Mouse (Mus musculus) ES-Bruce4 (cell line): ENCODE measurements around the gene Nadk2. TPM values are rescaled to one million over a fixed set of nuclear protein-coding genes. Genes with fewer than 3 reads are reported as not detected.

Source experiments
- H3K27ac ChIP-seq: 2 replicates; pipeline ENCODE4 v1.5.1; 2012; ENCODE audit warnings: low read length, inconsistent platforms; ENCODE audit not compliant: insufficient read depth
- H3K27me3 ChIP-seq: 2 replicates; pipeline ENCODE4 v1.6.1; 2012; ENCODE audit warnings: mild to moderate bottlenecking, low read length, inconsistent platforms; ENCODE audit not compliant: control insufficient read depth, poor library complexity, insufficient read depth, severe bottlenecking
- H3K36me3 ChIP-seq: 2 replicates; pipeline ENCODE4 v1.6.1; 2012; ENCODE audit warnings: inconsistent platforms, mild to moderate bottlenecking, low read length, moderate library complexity; ENCODE audit not compliant: control insufficient read depth, poor library complexity, insufficient read depth, severe bottlenecking
- H3K4me1 ChIP-seq: one replicate; pipeline ENCODE4 v1.8.1; 2011; ENCODE audit warnings: low read length; ENCODE audit not compliant: control insufficient read depth, insufficient read depth
- H3K4me3 ChIP-seq: 2 replicates; pipeline ENCODE4 v1.5.1; 2011; ENCODE audit warnings: low read depth, mild to moderate bottlenecking, low read length
- H3K9ac ChIP-seq: 2 replicates; pipeline ENCODE4 v1.6.1; 2012; ENCODE audit warnings: low read depth, mild to moderate bottlenecking, inconsistent platforms; ENCODE audit not compliant: poor library complexity, severe bottlenecking
- H3K9me3 ChIP-seq: replicated peaks from 2 replicates; pipeline ENCODE4 v1.6.1; 2012; ENCODE audit warnings: mild to moderate bottlenecking, low read length, inconsistent platforms; ENCODE audit not compliant: control insufficient read depth, poor library complexity, insufficient read depth, severe bottlenecking
- CTCF ChIP-seq: IDR thresholded peaks from one replicate; pipeline ENCODE4 v1.8.1; 2011; ENCODE audit warnings: low read depth, low read length
- EP300 ChIP-seq: IDR thresholded peaks from 2 replicates; pipeline ENCODE4 v1.6.1; 2011; ENCODE audit warnings: low read depth, low read length; ENCODE audit not compliant: insufficient read depth
- POLR2A ChIP-seq: IDR thresholded peaks from one replicate; pipeline ENCODE4 v1.8.1; 2011; ENCODE audit warnings: low read length; ENCODE audit not compliant: insufficient read depth
- polyA plus RNA-seq: library from polyadenylated mRNA; stranded (reverse); fragments of >200 nt; gene quantifications from 2 replicates; pipeline ENCODE4 v1.2.4, GENCODE M21; 2011; ENCODE audit warnings: low read depth; ENCODE audit not compliant: missing spikeins, insufficient read depth, insufficient read length

Nadk2 gene
- polyA plus RNA-seq, 1 experiment, result 83.2 TPM

- Histone ChIP-seq H3K36me3 (no peaks in the 10 kb centered on the region), H3K27ac (peak overlapping the region; percentile 18)
- TF ChIP-seq EP300, result peak; percentile 92
- no peak for TF ChIP-seq POLR2A
- TF ChIP-seq CTCF, result no peak
Measured at GRCm38 (mm10) chr15:9086813-9087212, 15.8 kb downstream of the Nadk2 start.

GRCm38 (mm10) chr15:9087421-9087820 lies 16.4 kb downstream of the Nadk2 start:
- Histone ChIP-seq H3K27ac (peak overlapping the region; percentile 18), H3K4me1 (no peaks in the 10 kb centered on the region), H3K9me3 (no peaks in the 10 kb centered on the region), H3K36me3 (no peaks in the 10 kb centered on the region), H3K27me3 (no peaks in the 10 kb centered on the region), H3K9ac (no peak overlapping the region), H3K4me3 (no peak overlapping the region)
- TF ChIP-seq EP300 (0 out of 2 replicates have a peak, but pooled peaks have one; percentile 40), POLR2A (no peak)

More at GRCm38 (mm10) chr15:9086813-9087212, 15.8 kb downstream of the Nadk2 start:
- H3K9ac ChIP-seq, result no peak overlapping the region; the same call in 1 of the 2 replicates
- H3K27me3 ChIP-seq, result no peaks in the 10 kb centered on the region
- H3K4me1 ChIP-seq, result no peaks in the 10 kb centered on the region
- no peaks in the 10 kb centered on the region for H3K9me3 ChIP-seq
- no peak overlapping the region for H3K4me3 ChIP-seq

- 0 out of 2 replicates have a peak, but pooled peaks cover 3% of the 10 kb centered on the region for H3K36me3 ChIP-seq
- no peak overlapping the region for H3K9ac ChIP-seq
- TF ChIP-seq CTCF, result no peak
- no peak for TF ChIP-seq POLR2A
- no peak for TF ChIP-seq EP300
- no peaks in the 10 kb centered on the region for H3K27me3 ChIP-seq
- H3K27ac ChIP-seq, result no peak overlapping the region
- H3K4me1 ChIP-seq, result no peaks in the 10 kb centered on the region
- H3K4me3 ChIP-seq, result no peak overlapping the region
- no peaks in the 10 kb centered on the region for H3K9me3 ChIP-seq
Measured at GRCm38 (mm10) chr15:9087895-9088682, 17.0 kb downstream of the Nadk2 start.

GRCm38 (mm10) chr15:9088683-9089072 lies 17.6 kb downstream of the Nadk2 start:
- no peak overlapping the region for H3K4me3 ChIP-seq
- no peaks in the 10 kb centered on the region for H3K4me1 ChIP-seq
- no peak overlapping the region for H3K9ac ChIP-seq
- H3K9me3 ChIP-seq, result no peaks in the 10 kb centered on the region; the same call in 1 of the 2 replicates
- H3K27me3 ChIP-seq, result no peaks in the 10 kb centered on the region
- H3K27ac ChIP-seq, result no peak overlapping the region
- TF ChIP-seq POLR2A, result no peak
- no peak for TF ChIP-seq CTCF
- no peak for TF ChIP-seq EP300
- 0 out of 2 replicates have a peak, but pooled peaks cover 3% of the 10 kb centered on the region for H3K36me3 ChIP-seq

GRCm38 (mm10) chr15:9089136-9089720 lies 18.2 kb downstream of the Nadk2 start:
- H3K27ac ChIP-seq, result no peak overlapping the region
- H3K27me3 ChIP-seq, result no peaks in the 10 kb centered on the region
- H3K4me3 ChIP-seq, result no peak overlapping the region
- H3K36me3 ChIP-seq, result 0 out of 2 replicates have a peak, but pooled peaks cover 3% of the 10 kb centered on the region
- H3K4me1 ChIP-seq, result no peaks in the 10 kb centered on the region
- TF ChIP-seq POLR2A (no peak), CTCF (no peak), EP300 (no peak)
- no peak overlapping the region for H3K9ac ChIP-seq
- H3K9me3 ChIP-seq, result no peaks in the 10 kb centered on the region; the same call in 1 of the 2 replicates

- Histone ChIP-seq H3K27me3 (no peaks in the 10 kb centered on the region), H3K9me3 (no peaks in the 10 kb centered on the region; the same call in 1 of the 2 replicates), H3K4me3 (no peak overlapping the region), H3K27ac (no peak overlapping the region), H3K9ac (no peak overlapping the region), H3K36me3 (0 out of 2 replicates have a peak, but pooled peaks cover 3% of the 10 kb centered on the region), H3K4me1 (no peaks in the 10 kb centered on the region)
- TF ChIP-seq CTCF, result no peak
- no peak for TF ChIP-seq POLR2A
- no peak for TF ChIP-seq EP300
Measured at GRCm38 (mm10) chr15:9090662-9091061, 19.6 kb downstream of the Nadk2 start.
